13 mouse cellular contexts compared by ENCODE assay signal in genomic region chr8:119421603-119422122, GRCm38 (mm10). TPM values are rescaled to one million over a fixed set of nuclear protein-coding genes. Genes with fewer than 3 reads are reported as not detected.
DNase-seq lines count a peak whose midpoint lies in the region; ATAC-seq and TF ChIP-seq lines count a peak whose summit lies in the region.
"Had no signal": no experiment of that assay in that cellular context is flagged by ENCODE, and none has a peak within 500 bp of the region (broad histone marks: within the 10 kb centered on the region; RNA-seq: fewer than 3 reads in every experiment).

No protein-coding gene starts in this region.

- peak overlapping the region; percentile 49 for H3ac ChIP-seq in C2C12 (ENCODE audit: control insufficient read depth, insufficient read length, low read depth)

- H3K27me3 ChIP-seq in forebrain, embryonic 13.5 days = no peaks in the 10 kb centered on the region
- H3K27me3 ChIP-seq in forebrain, postnatal 0 days (ENCODE audit: insufficient read depth, low read length) = no peaks in the 10 kb centered on the region
- no peaks in the 10 kb centered on the region for H3K27me3 ChIP-seq in kidney, adult 2 months (replicated peaks; ENCODE audit: control insufficient read depth, insufficient read depth, low read length)
- no peaks in the 10 kb centered on the region for H3K27me3 ChIP-seq in kidney, embryonic 16.5 days (ENCODE audit: insufficient read depth, low read length)
- H3K27me3 ChIP-seq in C2C12 (ENCODE audit: control insufficient read depth, insufficient read depth, insufficient read length) = no peaks in the 10 kb centered on the region
- H3K27me3 ChIP-seq in embryonic facial prominence, embryonic 15.5 days = no peaks in the 10 kb centered on the region
- H3K27me3 ChIP-seq: midbrain, embryonic 13.5 days had no signal

- no peak overlapping the region for H3K4me2 ChIP-seq in forebrain, embryonic 13.5 days
- no peak overlapping the region for H3K4me2 ChIP-seq in forebrain, postnatal 0 days (ENCODE audit: low read depth)
- no peak overlapping the region for H3K4me2 ChIP-seq in kidney, embryonic 16.5 days (replicated peaks; ENCODE audit: low read depth, low read length)
- H3K4me2 ChIP-seq in embryonic facial prominence, embryonic 15.5 days (replicated peaks) = no peak overlapping the region
- H3K4me2 ChIP-seq: midbrain, embryonic 13.5 days had no signal

- WGBS in forebrain, embryonic 13.5 days = 58% methylated on average over 9 of the region's 9 CpGs
- WGBS in forebrain, postnatal 0 days = 60% methylated on average over 9 of the region's 9 CpGs
- WGBS in kidney, adult 2 months = 64% methylated on average over 9 of the region's 9 CpGs
- 60% methylated on average over 9 of the region's 9 CpGs for WGBS in kidney, embryonic 16.5 days
- WGBS in embryonic facial prominence, embryonic 15.5 days = 39% methylated on average over 9 of the region's 9 CpGs

- H3K4me3 ChIP-seq in forebrain, embryonic 13.5 days = no peak overlapping the region
- H3K4me3 ChIP-seq in forebrain, postnatal 0 days (ENCODE audit: low read depth, low read length) = no peak overlapping the region
- H3K4me3 ChIP-seq in kidney, adult 2 months (ENCODE audit: insufficient read depth, low read depth, low read length) = no peak overlapping the region
- no peak overlapping the region for H3K4me3 ChIP-seq in kidney, embryonic 16.5 days (ENCODE audit: low read length)
- no peak overlapping the region for H3K4me3 ChIP-seq in C2C12 (ENCODE audit: insufficient read depth, poor library complexity, severe bottlenecking)
- H3K4me3 ChIP-seq in embryonic facial prominence, embryonic 15.5 days (replicated peaks) = no peak overlapping the region
- H3K4me3 ChIP-seq: midbrain, embryonic 13.5 days had no signal

- no peaks in the 10 kb centered on the region for H3K9me3 ChIP-seq in forebrain, embryonic 13.5 days (replicated peaks)
- H3K9me3 ChIP-seq in forebrain, postnatal 0 days (ENCODE audit: low read length) = no peaks in the 10 kb centered on the region
- H3K9me3 ChIP-seq in kidney, embryonic 16.5 days (ENCODE audit: low read length) = no peaks in the 10 kb centered on the region
- no peaks in the 10 kb centered on the region for H3K9me3 ChIP-seq in embryonic facial prominence, embryonic 15.5 days (replicated peaks)
- H3K9me3 ChIP-seq: midbrain, embryonic 13.5 days had no signal

- ATAC-seq in forebrain, embryonic 13.5 days = no peak
- no peak for ATAC-seq in forebrain, postnatal 0 days
- ATAC-seq in kidney, embryonic 16.5 days (ENCODE audit: low FRiP score, low TSS enrichment) = no peak
- ATAC-seq in embryonic facial prominence, embryonic 15.5 days (ENCODE audit: insufficient number of reproducible peaks, low FRiP score, low TSS enrichment, low read depth) = no peak
- ATAC-seq: intestine, embryonic 16.5 days; midbrain, embryonic 13.5 days had no signal

- no peak for DNase-seq in forebrain, postnatal 0 days
- DNase-seq in kidney, adult 2 months = no peak
- DNase-seq in yolk sac, embryonic 10.5 days (ENCODE audit: low spot score) = no peak
- no peak for DNase-seq in adipocyte (ENCODE audit: low spot score)
- DNase-seq: lung, postnatal 14 days; right cerebral cortex, postnatal 4 days had no signal

- H3K36me3 ChIP-seq in forebrain, embryonic 13.5 days (ENCODE audit: poor library complexity, severe bottlenecking) = no peaks in the 10 kb centered on the region
- no peaks in the 10 kb centered on the region for H3K36me3 ChIP-seq in forebrain, postnatal 0 days (ENCODE audit: insufficient read depth)
- H3K36me3 ChIP-seq in kidney, adult 2 months (ENCODE audit: control insufficient read depth, insufficient read depth, low read length) = no peaks in the 10 kb centered on the region
- H3K36me3 ChIP-seq in kidney, embryonic 16.5 days (ENCODE audit: insufficient read depth, low read length) = no peaks in the 10 kb centered on the region
- H3K36me3 ChIP-seq in C2C12 (ENCODE audit: control insufficient read depth, insufficient read depth) = no peaks in the 10 kb centered on the region
- no peaks in the 10 kb centered on the region for H3K36me3 ChIP-seq in embryonic facial prominence, embryonic 15.5 days
- H3K36me3 ChIP-seq: midbrain, embryonic 13.5 days had no signal

- H3K4me1 ChIP-seq in forebrain, embryonic 13.5 days = 0 out of 2 replicates have a peak, but pooled peaks cover 2% of the 10 kb centered on the region
- H3K4me1 ChIP-seq in forebrain, postnatal 0 days (ENCODE audit: insufficient read depth) = no peaks in the 10 kb centered on the region
- peaks cover 22% of the 10 kb centered on the region for H3K4me1 ChIP-seq in kidney, adult 2 months (ENCODE audit: control insufficient read depth, insufficient read depth, low read length)
- peaks cover 29% of the 10 kb centered on the region for H3K4me1 ChIP-seq in kidney, embryonic 16.5 days (ENCODE audit: insufficient read depth, low read length)
- H3K4me1 ChIP-seq in embryonic facial prominence, embryonic 15.5 days = peaks cover 42% of the 10 kb centered on the region

- H3K9ac ChIP-seq in forebrain, embryonic 13.5 days = no peak overlapping the region
- H3K9ac ChIP-seq in forebrain, postnatal 0 days = no peak overlapping the region
- H3K9ac ChIP-seq in kidney, embryonic 16.5 days (replicated peaks; ENCODE audit: low read length) = no peak overlapping the region
- H3K9ac ChIP-seq in embryonic facial prominence, embryonic 15.5 days = no peak overlapping the region
- H3K9ac ChIP-seq: midbrain, embryonic 13.5 days had no signal

- 0 out of 2 replicates have a peak overlapping the region, but pooled peaks have one; percentile 33 for H3K27ac ChIP-seq in forebrain, embryonic 13.5 days
- no peak overlapping the region for H3K27ac ChIP-seq in forebrain, postnatal 0 days (ENCODE audit: low read depth, low read length)
- 0 out of 2 replicates have a peak overlapping the region, but pooled peaks have one; percentile 8 for H3K27ac ChIP-seq in kidney, adult 2 months (ENCODE audit: insufficient read depth, low read depth, low read length)
- H3K27ac ChIP-seq in kidney, embryonic 16.5 days (ENCODE audit: low read length) = no peak overlapping the region
- peak overlapping the region; percentile 70; the same call in 1 of the 2 replicates for H3K27ac ChIP-seq in embryonic facial prominence, embryonic 15.5 days (replicated peaks)
- H3K27ac ChIP-seq: midbrain, embryonic 13.5 days had no signal

- no peak for TF ChIP-seq CTCF in forebrain, postnatal 0 days (IDR thresholded peaks at IDR 0.05; ENCODE audit: low read depth)
- TF ChIP-seq CTCF in kidney, adult 2 months (conservative IDR thresholded peaks at IDR 0.05; ENCODE audit: insufficient read depth, insufficient read length, low read depth, low read length) = no peak
- TF ChIP-seq CTCF in C2C12 (IDR thresholded peaks at IDR 0.05; ENCODE audit: control insufficient read depth, insufficient read depth, insufficient read length) = no peak

- H3K79me3 ChIP-seq in C2C12 (ENCODE audit: low read depth) = no peaks in the 10 kb centered on the region

- TF ChIP-seq POLR2A in kidney, adult 2 months (IDR thresholded peaks at IDR 0.05; ENCODE audit: low read depth, low read length) = no peak

- no peaks in the 10 kb centered on the region for H3K79me2 ChIP-seq in C2C12 (ENCODE audit: control insufficient read depth, insufficient read depth)

TF ChIP-seq in C2C12, 6 proteins besides CTCF, POLR2A, EP300 and RAD21:
- TF ChIP-seq MYOD1 (IDR thresholded peaks at IDR 0.05; ENCODE audit: control insufficient read depth, insufficient read length, low read depth) (peak; percentile 52), CEBPB (IDR thresholded peaks at IDR 0.05; ENCODE audit: low read depth) (no peak)

RNA-seq across cellular contexts. Expression of gene Osgin1, which starts 12.3 kb away (rescaled TPM):
- polyA plus RNA-seq in forebrain, embryonic 13.5 days (2015; fragmentation: Nextera tagmentation; extraction: Ambion mirVana) = 0.14 and 0.37 TPM in 2 replicates
- total RNA-seq in forebrain, postnatal 0 days (2014; rRNA removed) = not detected in 2 replicates
- 0.12 and 0.19 TPM in 2 replicates for polyA plus RNA-seq in forebrain, postnatal 0 days (2015; fragmentation: Nextera tagmentation; extraction: Ambion mirVana)
- 115 and 194 TPM in 2 replicates for polyA plus RNA-seq in kidney, adult 2 months (2012; rRNA removed)
- polyA plus RNA-seq in kidney, embryonic 16.5 days (2015; fragmentation: Nextera tagmentation; extraction: Ambion mirVana) = 3.2 and 3.6 TPM in 2 replicates
- polyA plus RNA-seq in C2C12 (2012; fragmentation: generic; extraction: Trizol) = 18.1 TPM
- 2.1 and 3.0 TPM in 2 replicates for polyA plus RNA-seq in embryonic facial prominence, embryonic 15.5 days (2015; fragmentation: Nextera tagmentation; extraction: Ambion mirVana)
- total RNA-seq: common myeloid progenitor, adult 5-6 weeks had no signal

RNA-seq across cellular contexts. Expression of gene Necab2, which starts 24.9 kb away (rescaled TPM):
- 13.3 and 15.3 TPM in 2 replicates for polyA plus RNA-seq in forebrain, embryonic 13.5 days (2015; fragmentation: Nextera tagmentation; extraction: Ambion mirVana)
- 41.1 and 58.5 TPM in 2 replicates for total RNA-seq in forebrain, postnatal 0 days (2014; rRNA removed)
- 35.0 and 56.1 TPM in 2 replicates for polyA plus RNA-seq in forebrain, postnatal 0 days (2015; fragmentation: Nextera tagmentation; extraction: Ambion mirVana)
- 0.07 and 0.11 TPM in 2 replicates for polyA plus RNA-seq in kidney, adult 2 months (2012; rRNA removed)
- 2.3 and 2.5 TPM in 2 replicates for polyA plus RNA-seq in kidney, embryonic 16.5 days (2015; fragmentation: Nextera tagmentation; extraction: Ambion mirVana)
- polyA plus RNA-seq in C2C12 (2012; fragmentation: generic; extraction: Trizol) = not detected
- polyA plus RNA-seq in embryonic facial prominence, embryonic 15.5 days (2015; fragmentation: Nextera tagmentation; extraction: Ambion mirVana) = 2.5 and 4.7 TPM in 2 replicates
- total RNA-seq: common myeloid progenitor, adult 5-6 weeks had no signal

RNA-seq across cellular contexts. Expression of gene Mlycd, which starts 27.0 kb away (rescaled TPM):
- 11.0 and 11.1 TPM in 2 replicates for polyA plus RNA-seq in forebrain, embryonic 13.5 days (2015; fragmentation: Nextera tagmentation; extraction: Ambion mirVana)
- 27.6 and 27.9 TPM in 2 replicates for total RNA-seq in forebrain, postnatal 0 days (2014; rRNA removed)
- 20.3 and 21.3 TPM in 2 replicates for polyA plus RNA-seq in forebrain, postnatal 0 days (2015; fragmentation: Nextera tagmentation; extraction: Ambion mirVana)
- polyA plus RNA-seq in kidney, adult 2 months (2012; rRNA removed) = 48.2 and 55.6 TPM in 2 replicates
- polyA plus RNA-seq in kidney, embryonic 16.5 days (2015; fragmentation: Nextera tagmentation; extraction: Ambion mirVana) = 13.6 and 14.1 TPM in 2 replicates
- polyA plus RNA-seq in C2C12 (2012; fragmentation: generic; extraction: Trizol) = 7.5 TPM
- 15.3 and 15.5 TPM in 2 replicates for polyA plus RNA-seq in embryonic facial prominence, embryonic 15.5 days (2015; fragmentation: Nextera tagmentation; extraction: Ambion mirVana)

Comparison
In these comparisons a context has a peak if more than half of its experiments do, and no peak if none do; other contexts are left out.
1. H3K27ac ChIP-seq: peak in forebrain, embryonic 13.5 days (single experiment), kidney, adult 2 months (single experiment) and embryonic facial prominence, embryonic 15.5 days (single experiment); none in forebrain, postnatal 0 days (single experiment) and kidney, embryonic 16.5 days (single experiment).